Mouse (Mus musculus): ENCODE data around the gene Uckl1. TPM values are rescaled to one million over a fixed set of nuclear protein-coding genes. Genes with fewer than 3 reads are reported as not detected.
A peak's percentile ranks its signal among the peaks of the same experiment; 100 is the strongest.

The Uckl1 gene
- polyA plus RNA-seq, 2 experiments = 41.2 to 130 TPM

DNA sequence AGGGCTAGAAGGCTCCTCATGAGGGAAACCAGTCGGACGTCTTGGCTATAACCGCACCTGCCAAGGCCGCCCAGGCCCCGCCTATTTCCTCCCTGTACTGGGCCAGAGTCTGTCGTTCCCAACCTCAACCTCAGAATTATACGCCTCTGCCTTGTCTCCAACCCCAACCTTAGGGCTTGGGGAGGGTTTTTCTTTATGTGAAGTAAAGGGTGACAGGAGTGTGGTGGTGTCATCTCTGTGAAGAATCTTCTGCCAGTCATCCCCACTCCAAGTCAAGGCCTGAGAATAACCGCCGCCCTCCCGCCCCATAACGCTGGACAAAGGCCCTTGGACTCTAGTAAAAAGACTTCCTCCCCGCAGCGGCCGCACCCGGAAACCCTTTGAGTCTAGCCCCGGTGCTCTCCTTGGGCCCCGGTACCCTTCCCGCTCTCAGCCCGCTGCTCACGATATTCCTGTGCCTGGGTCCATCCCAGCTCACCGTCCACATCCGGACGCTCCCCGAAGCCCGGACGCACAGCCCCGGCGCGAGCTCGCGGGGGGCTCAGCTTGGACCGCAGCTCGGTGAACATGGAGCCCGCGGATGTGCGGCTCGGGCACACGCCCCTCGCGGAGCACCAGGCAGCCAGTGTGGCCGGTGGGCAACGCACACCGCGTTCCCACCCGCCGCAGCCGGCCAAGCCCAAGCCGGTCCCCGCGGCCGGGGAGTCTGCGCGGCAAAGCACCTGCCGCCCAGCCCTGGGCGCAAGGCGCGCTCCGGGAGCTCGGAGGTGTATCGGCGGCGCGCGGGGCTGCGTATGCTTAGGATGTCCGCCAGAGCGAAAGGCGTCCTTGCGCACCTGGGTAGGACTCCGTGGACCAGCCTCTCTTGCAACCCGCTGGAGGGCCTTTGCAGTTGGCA, 14.0 kb upstream of the Uckl1 start, which contains the start of gene Samd10:
Gene Samd10, minus strand, starts transcription at position 759 of the 898 bp plus-strand sequence.
- H3K9ac ChIP-seq (ENCODE audit: low read depth, low read length, severe bottlenecking) = peak within 1 kb of the TSS; percentile 58
- H3K27me3 ChIP-seq (ENCODE audit: control insufficient read depth, insufficient read depth, low read length) = peaks cover 10% of the 10 kb centered on the region; the same call in 1 of the 2 replicates
- no peaks in the 10 kb centered on the region for H3K36me3 ChIP-seq (ENCODE audit: control insufficient read depth, insufficient read depth, low read length)
- 2% methylated on average over 66 of the region's 71 CpGs for WGBS
- peak within 1 kb of the TSS; percentile 95 for H3K4me2 ChIP-seq (replicated peaks; ENCODE audit: low read depth, low read length, severe bottlenecking)
- 0 out of 2 replicates have a peak within 1 kb of the TSS, but pooled peaks have one; percentile 13 for H3K27ac ChIP-seq (replicated peaks; ENCODE audit: low read depth, low read length)
- no peak for TF ChIP-seq POLR2A (IDR thresholded peaks at IDR 0.05; ENCODE audit: borderline replicate concordance, extremely low read depth, insufficient read depth, insufficient read length)
- H3K4me1 ChIP-seq (ENCODE audit: control insufficient read depth, insufficient read depth, low read length) = peaks cover 17% of the 10 kb centered on the region
- H3K9me3 ChIP-seq (ENCODE audit: control insufficient read depth, low read length) = no peaks in the 10 kb centered on the region
- 0 out of 2 replicates have a peak, but pooled peaks have one; percentile 10 for ATAC-seq (ENCODE audit: low FRiP score, low read depth)
- DNase-seq (ENCODE audit: low spot score) = no peak
- H3K4me3 ChIP-seq (replicated peaks; ENCODE audit: low read length) = peak within 1 kb of the TSS; percentile 58

DNA sequence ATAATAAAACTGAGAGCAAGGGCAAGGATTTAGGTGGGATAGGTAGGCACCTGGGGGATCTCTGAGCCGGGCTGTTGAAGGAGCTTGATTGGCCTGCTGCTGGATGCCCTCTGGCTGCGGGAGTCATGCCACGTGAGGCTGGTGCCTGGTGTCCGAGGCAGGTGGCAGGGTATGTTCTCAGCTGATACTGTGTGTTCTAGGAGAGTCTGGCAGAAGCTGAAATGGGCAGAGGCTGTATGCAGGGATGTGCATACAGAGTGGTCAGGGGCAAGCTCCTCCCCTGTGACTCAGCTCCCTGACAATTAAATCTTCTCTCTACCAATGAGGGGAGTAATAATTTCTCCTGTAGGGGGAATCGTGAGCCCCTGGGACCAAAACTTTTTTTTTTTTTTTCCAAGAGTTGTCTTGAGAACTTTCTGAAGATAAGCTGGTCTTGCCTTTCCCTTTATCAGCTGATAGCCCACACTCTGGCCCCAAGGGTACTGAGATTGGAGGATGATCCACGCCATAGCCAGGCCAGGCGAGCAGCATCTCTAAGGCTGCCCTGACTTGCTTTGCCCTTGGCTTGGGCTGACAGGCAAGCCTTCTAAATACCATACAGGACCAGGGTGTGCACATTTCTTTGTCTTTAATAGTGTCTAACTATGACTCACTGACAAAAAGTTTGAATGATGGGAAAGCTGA, 12.8 kb upstream of the Uckl1 start:
- no peak overlapping the region for H3K9ac ChIP-seq (ENCODE audit: low read depth, low read length, severe bottlenecking)
- DNase-seq (ENCODE audit: low spot score) (no peak), ATAC-seq (ENCODE audit: low FRiP score, low read depth) (no peak)
- peaks cover 21% of the 10 kb centered on the region for H3K4me1 ChIP-seq (ENCODE audit: control insufficient read depth, insufficient read depth, low read length)
- WGBS = 58% methylated on average over 7 of the region's 7 CpGs
- no peaks in the 10 kb centered on the region for H3K36me3 ChIP-seq (ENCODE audit: control insufficient read depth, insufficient read depth, low read length)
- no peak overlapping the region for H3K4me2 ChIP-seq (replicated peaks; ENCODE audit: low read depth, low read length, severe bottlenecking)
- no peak overlapping the region for H3K27ac ChIP-seq (replicated peaks; ENCODE audit: low read depth, low read length)
- H3K4me3 ChIP-seq (replicated peaks; ENCODE audit: low read length) = no peak overlapping the region
- H3K9me3 ChIP-seq (ENCODE audit: control insufficient read depth, low read length) = no peaks in the 10 kb centered on the region
- peaks cover 10% of the 10 kb centered on the region; the same call in 1 of the 2 replicates for H3K27me3 ChIP-seq (ENCODE audit: control insufficient read depth, insufficient read depth, low read length)
- TF ChIP-seq POLR2A (IDR thresholded peaks at IDR 0.05; ENCODE audit: borderline replicate concordance, extremely low read depth, insufficient read depth, insufficient read length) = no peak

DNA sequence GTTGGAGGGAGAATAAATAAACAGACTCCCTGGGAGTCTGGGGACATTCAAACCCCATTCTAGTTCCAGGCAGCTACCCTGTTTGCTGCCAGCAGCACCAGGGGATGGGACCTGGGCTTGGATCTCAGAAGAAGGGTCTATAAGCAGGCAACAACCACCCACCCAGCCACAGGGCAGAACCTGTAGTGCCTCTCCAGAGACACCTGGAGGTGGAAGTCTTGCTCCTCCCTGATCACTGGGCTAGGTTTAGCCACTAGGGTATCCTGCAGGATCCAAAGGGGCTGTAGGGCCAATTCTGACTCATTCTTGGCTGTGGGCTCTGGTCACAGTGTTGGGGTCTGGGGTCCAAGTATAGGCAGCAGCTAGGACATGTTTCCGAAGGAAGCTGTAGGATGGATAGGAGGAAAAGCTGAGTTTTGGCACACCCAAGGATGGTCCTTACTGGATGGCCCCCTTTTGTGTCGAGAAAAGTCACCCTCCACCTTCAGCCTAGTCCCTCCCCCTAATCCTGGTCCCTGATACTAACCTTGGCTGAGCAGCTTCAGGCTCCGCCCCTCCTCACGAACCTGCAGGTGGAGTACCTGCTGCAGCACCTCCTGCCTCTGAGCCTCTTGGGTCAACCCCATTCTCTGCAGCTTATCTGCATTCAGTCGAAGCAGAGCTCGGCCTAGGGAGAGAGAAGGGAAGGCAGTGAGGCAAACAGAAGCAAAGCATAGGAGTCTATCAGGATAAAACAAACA, 11.7 kb upstream of the Uckl1 start:
- H3K27me3 ChIP-seq (ENCODE audit: control insufficient read depth, insufficient read depth, low read length) = peaks cover 10% of the 10 kb centered on the region; the same call in 1 of the 2 replicates
- ATAC-seq (ENCODE audit: low FRiP score, low read depth) = no peak
- H3K27ac ChIP-seq (replicated peaks; ENCODE audit: low read depth, low read length) = no peak overlapping the region
- DNase-seq (ENCODE audit: low spot score) = no peak
- no peak overlapping the region for H3K4me3 ChIP-seq (replicated peaks; ENCODE audit: low read length)
- peaks cover 14% of the 10 kb centered on the region for H3K4me1 ChIP-seq (ENCODE audit: control insufficient read depth, insufficient read depth, low read length)
- H3K4me2 ChIP-seq (replicated peaks; ENCODE audit: low read depth, low read length, severe bottlenecking) = no peak overlapping the region
- H3K36me3 ChIP-seq (ENCODE audit: control insufficient read depth, insufficient read depth, low read length) = no peaks in the 10 kb centered on the region
- no peaks in the 10 kb centered on the region for H3K9me3 ChIP-seq (ENCODE audit: control insufficient read depth, low read length)
- WGBS = 40% methylated on average over 6 of the region's 6 CpGs
- no peak for TF ChIP-seq POLR2A (IDR thresholded peaks at IDR 0.05; ENCODE audit: borderline replicate concordance, extremely low read depth, insufficient read depth, insufficient read length)
- no peak overlapping the region for H3K9ac ChIP-seq (ENCODE audit: low read depth, low read length, severe bottlenecking)

DNA sequence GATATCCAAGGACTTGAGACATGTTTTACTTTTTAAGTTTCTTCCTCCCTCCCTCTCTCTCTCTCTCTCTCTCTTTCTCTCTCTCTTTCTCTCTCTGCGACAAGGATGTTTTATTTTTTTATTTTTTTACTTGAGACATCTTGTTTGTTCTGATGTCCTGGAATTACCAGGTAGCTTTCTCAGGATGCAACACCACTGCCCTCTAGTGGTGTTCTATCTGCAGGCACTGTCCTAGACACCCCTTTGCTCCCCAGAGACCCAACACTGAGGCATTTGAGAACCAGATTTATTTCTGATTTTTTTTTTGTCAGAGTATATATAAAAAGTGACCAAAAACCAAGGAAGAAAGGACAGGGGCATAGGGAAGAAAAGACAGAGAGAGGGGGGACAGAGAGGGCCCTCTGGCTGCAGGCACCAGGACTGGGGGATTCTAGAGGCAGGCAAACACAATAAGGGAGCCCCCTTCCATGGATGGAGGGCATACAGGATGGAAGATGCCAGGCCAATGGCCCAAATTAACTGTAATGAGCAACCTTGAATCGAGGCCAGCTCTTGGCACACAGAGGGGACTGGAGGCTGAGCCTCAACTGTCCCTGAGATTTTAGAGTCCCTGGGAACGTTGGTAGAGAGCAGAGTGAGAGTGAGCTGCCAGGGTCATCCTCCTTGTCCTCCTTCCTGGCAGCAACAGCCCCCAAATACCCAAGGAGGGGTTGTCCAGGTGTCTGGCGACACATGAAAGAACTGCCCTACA, 10.4 kb upstream of the Uckl1 start:
- no peak for ATAC-seq (ENCODE audit: low FRiP score, low read depth)
- peaks cover 11% of the 10 kb centered on the region for H3K4me1 ChIP-seq (ENCODE audit: control insufficient read depth, insufficient read depth, low read length)
- 60% methylated on average over 4 of the region's 4 CpGs for WGBS
- DNase-seq (ENCODE audit: low spot score) = peak; percentile 58
- H3K4me2 ChIP-seq (replicated peaks; ENCODE audit: low read depth, low read length, severe bottlenecking) = no peak overlapping the region
- peaks cover 10% of the 10 kb centered on the region; the same call in 1 of the 2 replicates for H3K27me3 ChIP-seq (ENCODE audit: control insufficient read depth, insufficient read depth, low read length)
- H3K9me3 ChIP-seq (ENCODE audit: control insufficient read depth, low read length) = no peaks in the 10 kb centered on the region
- H3K36me3 ChIP-seq (ENCODE audit: control insufficient read depth, insufficient read depth, low read length) = peaks cover 9% of the 10 kb centered on the region
- no peak overlapping the region for H3K4me3 ChIP-seq (replicated peaks; ENCODE audit: low read length)
- no peak overlapping the region for H3K9ac ChIP-seq (ENCODE audit: low read depth, low read length, severe bottlenecking)
- H3K27ac ChIP-seq (replicated peaks; ENCODE audit: low read depth, low read length) = no peak overlapping the region
- TF ChIP-seq POLR2A (IDR thresholded peaks at IDR 0.05; ENCODE audit: borderline replicate concordance, extremely low read depth, insufficient read depth, insufficient read length) = no peak

Measured in limb, embryonic 14.5 days (tissue).